In the genomic region with DNA sequence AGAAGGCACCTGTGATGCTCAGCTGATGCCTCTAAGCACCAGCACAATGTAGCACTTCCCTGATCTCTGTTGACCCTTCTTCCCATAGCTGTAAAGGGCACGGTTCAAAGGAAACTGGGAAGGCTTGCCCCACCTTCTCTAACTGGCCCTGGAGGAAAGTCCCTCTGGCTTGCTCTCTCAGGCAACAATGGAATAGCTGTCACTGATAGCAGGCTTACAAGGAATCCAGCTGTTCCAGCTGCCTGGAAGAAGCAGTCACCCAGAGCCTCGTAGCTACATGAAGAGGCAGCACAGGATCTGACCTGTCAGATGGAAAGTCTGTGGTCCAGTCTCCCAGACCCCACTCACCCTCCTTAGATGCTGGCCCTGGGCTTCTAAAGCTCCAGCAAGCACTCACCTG, we compare ENCODE assay signal across 16 mouse cellular contexts.
"Had no signal": no experiment of that assay in that cellular context is flagged by ENCODE, and none has a peak within 500 bp of the region (broad histone marks: within the 10 kb centered on the region; RNA-seq: fewer than 3 reads in every experiment).

No protein-coding gene starts in this region.

- H3K4me2 ChIP-seq: limb, embryonic 12.5 days; liver, embryonic 13.5 days; lung, embryonic 15.5 days; stomach, embryonic 15.5 days had no signal

- DNase-seq: kidney, adult 9 months; kidney, postnatal 36 days; layer of hippocampus, adult 9-11 months; layer of hippocampus, postnatal 36 days; liver; liver, embryonic 13.5 days; liver, postnatal 0 days; lung, postnatal 14 days; midbrain, embryonic 14.5 days; thymus, postnatal 4 days had no signal

- H3K9ac ChIP-seq: limb, embryonic 12.5 days; liver, embryonic 13.5 days; liver, postnatal 0 days; lung, embryonic 15.5 days; stomach, embryonic 15.5 days had no signal

- H3K27me3 ChIP-seq: limb, embryonic 12.5 days; liver, embryonic 13.5 days; lung, embryonic 15.5 days; stomach, embryonic 15.5 days had no signal

- H3K27ac ChIP-seq: kidney, postnatal 0 days; limb, embryonic 12.5 days; liver, embryonic 13.5 days; lung, embryonic 15.5 days; macrophage; stomach, embryonic 15.5 days had no signal

- H3K4me3 ChIP-seq: limb, embryonic 12.5 days; liver, embryonic 13.5 days; lung, embryonic 15.5 days; megakaryocyte, embryonic 14.5 days; stomach, embryonic 15.5 days had no signal

- H3K36me3 ChIP-seq: liver, embryonic 13.5 days had no signal

- H3K9me3 ChIP-seq: liver, embryonic 13.5 days; stomach, embryonic 15.5 days had no signal
